Mouse (Mus musculus): ENCODE measurements at regions not wholly inside any gene's neighbourhood (a gene's known extent, or its start where the extent isn't known, plus 50 kb on each side); places are given as distances from the start of the nearest gene placed in this dataset.

DNA sequence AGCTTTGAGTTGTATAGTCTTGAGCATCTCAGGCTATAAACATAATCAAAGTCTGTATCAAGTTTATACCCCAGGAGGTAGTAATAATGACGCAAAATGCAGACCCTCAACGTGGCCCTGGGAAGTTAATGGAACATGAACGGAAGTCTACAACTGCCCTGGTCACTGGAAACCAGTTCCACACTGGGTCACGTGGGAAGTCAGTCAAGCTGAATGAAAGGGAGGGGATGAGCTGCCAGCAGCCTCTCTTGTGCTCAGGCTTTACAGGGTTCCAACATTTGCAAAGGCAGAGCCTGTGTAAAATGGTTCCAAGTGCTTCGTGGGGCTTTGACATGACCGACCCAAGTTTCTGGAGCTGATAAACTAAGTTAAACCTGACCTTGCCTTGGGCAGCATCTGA, 229.4 kb downstream of the Lnpk start:
- DNase-seq, result no peak

DNA sequence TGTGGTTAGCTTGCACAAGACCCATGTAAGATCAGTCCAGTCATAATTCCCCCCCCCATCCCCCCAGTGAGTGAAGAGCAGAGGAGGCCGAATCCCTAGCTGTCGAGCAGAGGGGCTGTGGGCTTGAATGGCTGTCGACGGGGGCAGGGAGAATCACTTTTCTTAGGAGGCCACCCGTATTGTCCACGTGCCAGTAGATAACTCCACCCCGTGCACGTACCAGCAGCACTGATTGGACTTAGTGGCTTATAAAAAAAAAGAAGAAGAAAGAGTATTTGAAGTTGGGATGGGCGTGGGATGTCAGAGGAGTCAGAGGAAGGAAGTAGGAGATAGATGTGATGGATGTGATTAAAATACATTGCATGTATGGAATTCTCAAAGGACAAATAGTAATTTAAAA, 272.9 kb downstream of the Lnpk start:
- no peak for DNase-seq

DNA sequence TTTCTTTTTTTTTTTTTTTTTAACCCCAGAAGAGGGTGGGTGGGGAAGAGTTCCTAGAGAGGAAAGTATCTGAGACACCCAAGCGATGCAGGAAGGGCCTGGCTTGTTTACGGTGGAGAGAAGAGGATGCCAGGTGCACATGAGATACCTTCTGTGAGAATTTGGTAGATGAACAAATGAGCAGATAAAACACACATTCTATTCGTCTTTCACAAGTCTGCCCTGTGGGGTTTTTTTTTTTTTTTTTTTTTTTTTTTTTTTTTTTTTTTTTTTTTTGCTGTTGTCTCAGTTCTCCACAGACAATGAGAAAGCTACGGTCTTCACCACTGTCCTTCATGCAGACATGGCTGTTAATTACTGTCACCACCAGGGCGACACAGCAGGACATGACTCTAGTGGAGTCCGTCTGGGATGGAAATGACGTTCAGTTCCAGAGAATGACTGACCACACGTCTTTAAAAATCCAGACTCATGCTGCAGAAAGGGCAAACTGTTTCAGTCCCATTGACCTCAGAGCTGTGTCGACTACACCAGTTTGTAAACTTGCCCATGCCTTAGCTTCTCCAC, 278.3 kb downstream of the Lnpk start:
- no peak for DNase-seq

DNA sequence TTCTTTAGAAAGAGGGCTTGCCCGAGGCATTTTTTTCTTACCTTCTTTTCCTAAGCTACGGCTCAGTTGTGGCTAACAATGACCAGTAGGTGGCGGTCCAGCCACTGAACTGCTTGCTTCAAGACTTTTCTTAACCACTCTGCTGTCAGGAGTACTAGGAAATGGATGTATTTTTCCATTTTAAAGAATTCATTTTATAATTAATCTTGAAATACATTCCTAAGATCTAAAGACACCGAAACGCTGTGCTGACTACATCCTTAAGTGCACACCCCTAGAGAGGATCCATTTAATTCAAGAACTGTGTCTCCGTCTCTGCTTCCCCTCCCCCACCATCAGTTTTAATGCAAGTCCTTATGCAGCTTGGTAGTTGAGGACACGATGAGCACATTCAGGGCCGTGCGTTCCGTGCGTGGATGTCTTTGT, 278.9 kb downstream of the Lnpk start:
- peak; percentile 38 to 63 for DNase-seq

DNA sequence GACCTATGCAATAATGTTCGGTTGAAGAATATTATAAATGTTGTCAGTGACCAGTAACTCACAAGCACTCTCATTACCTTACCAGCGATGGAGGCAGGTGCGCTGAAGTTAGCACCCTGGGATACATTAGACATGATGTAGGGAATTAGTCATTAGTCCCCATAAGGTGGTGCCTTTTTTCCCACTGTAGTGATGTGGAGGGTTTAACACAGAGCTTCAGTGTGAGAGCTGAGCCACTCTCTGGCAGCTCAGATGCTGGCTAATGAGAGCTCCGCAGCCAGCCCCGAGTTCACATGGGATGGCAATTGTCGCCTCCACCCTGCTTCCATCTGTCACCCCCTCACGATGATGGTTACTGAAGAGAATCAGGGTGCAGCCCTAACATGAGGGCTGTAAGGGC, 286.6 kb downstream of the Lnpk start:
- DNase-seq, result no peak

DNA sequence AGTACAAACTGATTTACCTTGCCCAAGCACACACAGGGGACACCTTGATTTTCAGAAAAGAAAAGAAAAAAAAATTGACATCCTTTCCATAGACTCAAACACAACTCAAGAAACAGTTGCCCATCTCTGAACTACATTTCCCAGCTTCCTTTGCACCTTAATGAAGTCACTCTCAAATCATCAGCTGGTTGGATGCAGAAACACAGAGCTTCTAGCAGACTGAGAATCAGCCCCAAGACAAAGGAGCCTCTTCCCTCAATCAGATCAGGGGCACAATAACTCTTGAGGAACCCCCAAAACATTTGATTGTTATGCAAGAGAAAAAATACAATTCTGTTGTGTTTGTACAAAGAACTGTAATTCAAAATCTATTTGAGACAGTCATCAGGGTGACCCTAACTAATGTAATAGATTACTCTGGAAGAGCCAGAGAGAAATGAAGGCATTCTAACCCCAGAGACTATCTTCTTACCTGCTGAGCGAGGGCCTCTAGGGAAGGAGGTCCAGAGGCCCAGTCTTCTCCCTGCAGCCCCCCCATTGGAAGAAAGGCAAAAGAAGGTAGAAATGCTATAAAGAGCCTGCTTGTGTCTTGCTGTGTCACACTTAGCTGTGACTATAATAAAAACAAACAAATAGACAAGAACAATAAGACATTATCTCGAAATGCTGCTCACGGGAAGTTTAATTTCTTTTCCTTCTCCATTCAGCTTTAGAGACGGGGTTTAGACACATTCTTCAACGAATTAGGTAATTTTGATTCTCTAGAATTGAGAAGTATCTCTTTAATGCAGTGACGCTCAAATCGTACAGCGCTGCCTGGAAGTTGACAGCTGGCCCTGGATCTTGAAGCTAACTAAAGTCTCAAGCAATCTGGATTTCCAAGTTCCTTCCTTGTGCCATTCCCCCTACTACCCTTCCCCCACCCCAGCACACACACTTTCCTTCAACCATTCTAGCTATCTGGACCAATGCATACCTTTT, 287.5 kb downstream of the Lnpk start:
- no peak for DNase-seq

DNA sequence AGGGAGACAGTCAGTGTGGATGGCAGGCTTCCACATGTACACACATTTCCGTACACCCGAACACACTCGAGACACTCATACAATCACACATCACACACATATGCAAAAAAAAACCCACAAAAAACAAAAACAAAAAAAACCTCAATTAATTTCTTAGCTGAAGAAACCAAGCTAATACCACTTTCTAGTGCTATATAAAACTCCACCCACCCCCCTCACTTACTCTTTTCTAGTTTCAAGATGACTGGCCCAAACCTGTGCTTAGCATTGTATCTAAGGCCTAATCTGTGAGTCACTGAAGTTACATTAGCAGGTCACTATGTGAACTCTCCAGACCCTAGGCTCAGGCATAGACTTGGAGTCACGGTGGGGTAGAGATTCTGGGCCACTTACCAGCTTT, 293.6 kb downstream of the Lnpk start:
- DNase-seq, result no peak

DNA sequence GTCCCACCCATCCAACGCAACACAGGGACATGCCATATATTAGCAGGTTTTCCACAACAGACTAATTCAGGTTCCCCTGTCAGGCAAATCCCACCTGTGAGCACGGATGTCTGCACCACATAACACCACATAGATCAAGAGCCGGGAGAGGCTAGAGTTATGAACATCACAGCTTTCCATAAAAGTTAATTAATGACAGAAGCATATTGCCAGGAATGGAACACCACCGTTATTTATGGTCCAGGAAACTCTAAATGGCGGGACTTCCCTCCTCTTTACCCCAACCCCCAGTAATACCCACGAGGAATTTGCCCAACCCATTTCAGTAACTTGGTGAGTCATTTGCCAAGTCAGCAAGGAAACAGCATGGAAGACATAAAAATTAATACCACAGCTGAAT, 314.3 kb downstream of the Lnpk start:
- DNase-seq, result no peak

DNA sequence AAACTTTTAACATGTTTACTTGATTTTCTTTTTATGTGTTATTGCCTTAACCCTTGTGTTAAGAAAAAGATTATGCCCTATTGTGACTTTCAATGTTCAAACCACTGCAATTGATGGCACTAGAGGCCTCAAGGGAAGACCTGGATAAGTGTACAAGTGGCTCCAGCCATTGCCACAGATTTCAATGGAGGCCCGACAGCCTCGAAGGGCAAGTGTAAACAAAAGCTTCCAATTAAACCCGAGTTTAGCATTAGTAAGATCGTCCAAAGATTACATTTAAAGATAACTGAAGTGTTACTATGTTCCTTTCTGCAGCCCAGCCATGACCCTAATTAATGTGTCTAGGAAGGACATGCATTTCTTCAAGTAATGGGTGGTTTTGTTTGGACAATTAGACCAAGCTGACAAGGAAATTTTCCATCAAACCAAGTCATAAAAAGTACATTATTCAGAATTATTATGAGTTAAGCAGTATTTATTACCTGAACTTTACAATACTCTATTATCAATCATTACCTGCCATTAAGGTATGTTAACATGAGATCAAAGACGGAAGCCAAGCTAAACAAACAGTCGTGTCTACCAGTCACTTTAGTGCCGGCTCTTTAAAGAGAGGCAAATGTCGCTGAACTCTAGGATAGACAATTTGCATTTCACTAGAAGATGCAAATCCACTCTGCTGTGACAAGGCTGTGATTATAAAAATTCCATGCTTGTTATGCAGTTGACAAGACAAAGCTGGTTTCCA, 322.0 kb downstream of the Lnpk start:
- DNase-seq, result no peak

DNA sequence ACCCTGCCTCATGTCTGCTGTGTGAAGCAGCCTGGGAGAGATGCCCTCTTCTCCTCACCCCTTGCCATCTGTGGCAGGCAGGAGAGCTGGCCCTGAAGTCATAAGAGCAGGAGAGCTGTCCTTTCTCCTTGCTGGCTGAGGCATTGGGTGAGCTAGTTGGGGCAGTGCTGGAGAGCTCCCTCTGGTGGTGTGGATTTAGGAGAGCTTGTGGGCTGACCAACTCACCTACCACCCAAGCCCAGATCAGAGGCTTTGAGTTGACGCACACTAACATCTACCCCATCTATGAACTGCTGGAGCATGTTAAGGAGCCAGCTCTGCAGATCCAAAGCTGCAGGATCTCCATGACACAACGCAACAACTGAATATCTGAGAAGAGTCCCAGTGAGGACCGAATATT, 331.7 kb downstream of the Lnpk start:
- DNase-seq, result peak in 1 of 2 experiments; percentile 5

DNA sequence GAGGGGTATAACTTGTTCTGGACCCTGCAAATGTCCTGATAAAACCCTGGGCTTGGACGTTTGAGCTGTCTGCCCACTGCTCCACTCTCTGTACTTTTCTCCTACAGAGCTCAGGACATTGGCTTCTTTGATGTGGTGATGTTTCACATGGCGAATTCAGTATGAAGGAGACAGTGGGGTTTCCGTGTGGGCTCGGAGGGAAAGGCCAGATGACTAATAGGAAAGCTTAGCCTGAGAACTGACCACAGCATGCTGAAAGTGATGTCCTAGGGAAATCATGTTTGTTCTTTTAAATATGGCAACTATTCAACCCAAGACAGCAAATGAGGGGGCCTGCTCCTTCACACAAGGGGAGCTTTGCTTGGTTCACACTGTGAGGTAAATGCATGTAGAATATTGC, 332.6 kb downstream of the Lnpk start:
- no peak for DNase-seq

DNA sequence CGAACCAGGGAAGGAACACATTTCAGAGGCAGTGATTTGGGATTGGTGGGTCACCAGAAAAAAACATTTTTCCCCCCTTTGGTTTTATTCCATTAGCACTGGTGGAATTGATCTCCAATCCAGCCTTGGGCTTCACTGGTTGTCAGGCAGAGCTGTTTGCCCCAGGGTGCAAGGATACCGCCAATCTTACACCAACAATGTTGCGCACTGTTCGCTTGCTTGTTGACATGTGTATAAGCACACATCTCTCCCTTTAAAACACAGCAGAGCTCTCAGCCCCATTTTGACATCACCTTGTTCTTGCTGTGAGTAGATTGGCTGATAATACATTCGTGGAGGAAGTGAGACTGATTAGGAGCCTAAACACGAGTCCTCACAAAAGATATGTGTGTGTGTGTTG, 333.1 kb upstream of the Atp5g3 start:
- no peak for DNase-seq

DNA sequence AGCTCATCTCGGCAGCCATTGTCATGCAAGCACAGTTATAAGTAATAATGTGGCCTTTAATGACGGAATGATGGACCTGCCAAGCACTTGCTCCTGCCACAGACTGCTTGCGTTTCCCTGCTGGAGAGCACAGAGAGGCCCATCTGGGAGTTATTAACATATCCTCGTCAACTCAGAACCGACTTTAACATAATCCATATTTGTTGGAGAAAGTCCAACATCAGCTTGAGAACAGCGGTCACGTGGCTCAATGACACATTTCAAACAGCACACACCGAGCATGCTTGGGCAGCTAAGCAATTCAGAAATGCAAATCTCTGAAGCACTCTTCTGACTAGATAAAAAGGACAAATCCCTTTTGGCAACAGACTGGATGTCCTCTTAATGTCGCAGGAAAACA, 332.7 kb upstream of the Atp5g3 start:
- no peak for DNase-seq

DNA sequence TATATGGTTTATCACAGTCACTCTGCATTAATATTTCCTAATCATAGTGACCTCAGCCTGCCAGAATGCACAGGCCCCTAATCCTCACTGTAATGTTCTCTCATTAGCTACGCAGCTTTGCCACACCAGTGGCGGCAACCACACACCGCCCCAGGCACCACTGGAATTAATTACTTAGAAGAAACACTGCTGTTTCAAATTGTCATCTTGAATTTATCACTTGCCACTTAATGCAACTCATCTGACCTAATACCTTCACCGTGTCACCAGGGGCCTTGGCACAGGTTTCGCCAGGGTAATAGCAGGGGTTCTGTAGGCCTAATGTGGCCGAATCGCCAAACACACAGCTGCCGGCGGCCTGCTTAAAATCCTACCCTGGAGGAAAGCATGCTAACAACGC, 328.5 kb upstream of the Atp5g3 start:
- DNase-seq, result no peak

DNA sequence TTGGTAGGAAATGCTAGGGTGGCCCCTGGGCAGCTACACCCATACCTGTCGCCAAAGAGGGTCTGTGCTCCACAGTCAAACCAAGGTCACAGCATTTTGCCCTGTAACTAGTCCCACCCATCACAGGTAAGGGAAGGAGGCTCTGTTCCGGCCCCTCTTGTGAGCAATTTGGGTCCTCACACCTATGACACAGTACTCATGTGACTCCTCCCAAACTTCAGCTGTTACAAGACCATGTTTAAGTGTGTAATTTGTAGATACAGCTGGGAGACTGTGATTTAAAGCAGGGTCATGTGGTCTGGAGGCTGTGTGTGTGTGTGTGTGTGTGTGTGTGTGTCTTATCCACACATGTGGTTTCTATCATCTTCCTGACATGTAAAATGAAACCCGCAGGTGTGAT, 306.3 kb upstream of the Atp5g3 start:
- no peak for DNase-seq

DNA sequence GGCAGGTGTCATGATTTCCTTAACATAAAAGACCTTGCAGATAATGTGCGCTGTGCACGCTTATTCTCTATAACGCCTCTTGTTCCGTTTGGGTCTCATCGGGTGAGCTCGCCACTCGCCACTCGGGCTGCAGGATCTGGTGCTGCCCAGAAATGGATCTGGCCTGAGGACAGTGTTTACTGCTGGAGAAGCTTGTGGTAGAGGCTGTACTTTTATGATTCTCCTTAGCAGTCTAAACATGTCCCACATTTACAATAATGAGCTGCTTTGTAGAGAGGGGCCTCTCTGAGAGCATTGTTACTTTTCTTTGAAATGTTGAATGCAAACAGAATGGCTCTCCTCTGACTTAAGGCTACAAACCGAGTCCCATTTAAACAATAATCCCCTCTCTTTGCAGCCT, 299.1 kb upstream of the Atp5g3 start:
- DNase-seq, result no peak

DNA sequence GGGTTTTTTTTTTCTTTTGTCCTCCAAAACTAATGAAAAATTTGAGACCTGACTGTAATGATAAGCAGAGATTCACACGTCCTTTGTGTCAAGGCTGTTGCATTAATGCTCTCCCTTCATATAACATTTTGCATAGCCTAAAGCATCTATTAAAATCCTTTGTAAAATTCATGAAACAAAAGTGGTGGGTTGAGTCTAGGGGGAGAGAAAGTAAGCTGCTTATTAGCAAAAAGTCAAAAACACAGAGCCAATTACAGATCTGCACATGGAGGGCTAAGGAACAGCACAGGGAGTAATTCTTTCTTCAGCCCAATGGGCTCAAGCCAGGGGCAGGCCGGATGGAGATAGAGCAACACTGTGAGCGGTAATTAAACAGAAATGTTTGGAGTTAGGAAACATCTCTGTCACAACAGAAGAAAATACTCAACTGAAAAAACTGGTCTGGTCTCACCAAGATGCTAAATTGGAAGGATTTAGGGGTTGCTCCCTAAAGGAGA, 298.3 kb upstream of the Atp5g3 start:
- DNase-seq, result no peak

DNA sequence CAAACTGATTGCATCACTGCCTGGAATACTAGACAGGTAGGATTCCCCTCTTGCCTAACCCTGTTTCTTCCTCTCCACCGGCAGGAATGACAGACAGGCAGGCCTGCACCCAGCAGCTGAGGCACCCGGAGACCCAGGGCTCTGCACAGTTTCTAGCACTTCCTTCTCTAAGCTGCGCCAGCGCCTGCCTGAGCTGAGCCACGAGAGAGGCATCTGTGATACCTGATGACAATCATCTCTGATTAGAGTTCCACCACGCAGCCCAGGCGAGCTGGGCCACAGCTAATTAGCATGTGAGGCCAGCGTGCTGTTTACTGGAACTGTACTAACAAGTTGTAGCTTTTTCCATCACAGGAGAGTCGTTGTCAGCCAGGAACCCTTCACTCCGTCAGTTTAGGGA, 296.3 kb upstream of the Atp5g3 start:
- no peak for DNase-seq

DNA sequence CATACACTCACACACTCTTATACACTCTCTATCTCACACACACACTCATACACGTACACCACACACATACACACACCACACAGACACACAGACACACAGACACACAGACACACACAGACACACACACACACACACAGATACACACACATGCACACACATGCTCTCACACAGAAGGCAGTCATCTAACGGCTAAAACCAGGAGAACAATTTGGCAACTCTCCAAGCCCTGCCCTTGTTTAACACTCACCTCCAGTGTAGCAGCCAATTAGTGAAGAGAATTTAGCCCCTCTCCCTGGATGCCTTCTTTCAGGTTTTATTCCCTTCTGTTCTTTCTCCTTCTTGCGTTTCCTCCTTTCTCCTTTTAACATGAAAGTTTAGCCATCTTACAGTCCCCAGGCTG, 291.6 kb upstream of the Atp5g3 start:
- no peak for DNase-seq

DNA sequence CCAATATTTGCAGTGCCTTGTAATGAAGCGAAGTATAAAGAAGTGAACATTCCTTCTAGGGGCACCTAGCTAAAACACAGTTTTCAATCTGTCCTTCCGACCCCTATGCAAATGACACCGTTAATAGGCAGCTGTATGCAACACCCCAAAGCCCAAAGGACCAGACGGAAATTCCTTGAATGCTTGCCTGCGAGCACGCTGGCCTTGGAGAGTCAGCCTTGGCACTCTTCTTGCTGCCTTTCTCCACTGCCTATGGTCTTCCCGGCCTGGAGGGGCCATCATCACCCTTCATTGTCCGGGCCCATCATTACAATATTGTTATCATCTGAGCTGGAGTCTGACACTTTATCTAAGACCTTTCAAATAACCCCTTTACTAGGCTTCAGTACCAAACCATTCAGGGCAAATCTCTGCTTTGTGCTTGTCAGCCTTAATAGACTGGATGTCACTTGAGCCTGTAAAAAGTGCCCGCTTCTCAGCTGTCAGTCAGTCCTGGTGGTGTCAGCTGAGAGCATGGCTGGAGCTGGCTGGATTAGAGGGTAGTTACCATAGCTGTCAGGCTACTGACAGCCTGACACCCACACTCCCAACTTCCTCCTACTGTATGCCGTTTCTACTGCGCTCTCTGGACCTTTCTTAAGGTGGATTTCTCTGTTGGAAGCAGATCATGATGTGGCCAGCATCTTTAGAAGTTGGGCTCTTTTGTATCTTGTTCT, 290.6 kb upstream of the Atp5g3 start:
- DNase-seq, result no peak

DNA sequence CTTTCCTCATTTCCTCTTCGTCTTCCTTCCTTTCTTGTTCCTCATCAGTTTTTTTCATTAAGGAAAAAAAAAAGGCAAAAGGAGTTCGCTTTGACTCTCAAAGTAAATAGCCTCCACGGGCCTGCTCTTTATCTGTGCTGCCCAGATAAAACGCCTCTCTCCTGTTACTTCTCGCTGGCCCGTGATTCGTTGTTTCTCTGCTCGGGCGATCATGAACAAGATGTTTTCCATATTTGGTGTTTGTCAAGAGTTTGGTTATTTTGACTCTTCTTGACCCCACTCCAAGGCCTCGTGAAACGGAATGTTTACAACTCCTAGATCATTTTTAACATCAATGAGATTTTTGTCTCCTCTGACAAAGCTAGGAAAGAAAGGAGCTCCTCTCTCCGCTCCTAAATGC, 288.4 kb upstream of the Atp5g3 start:
- DNase-seq, result no peak

DNA sequence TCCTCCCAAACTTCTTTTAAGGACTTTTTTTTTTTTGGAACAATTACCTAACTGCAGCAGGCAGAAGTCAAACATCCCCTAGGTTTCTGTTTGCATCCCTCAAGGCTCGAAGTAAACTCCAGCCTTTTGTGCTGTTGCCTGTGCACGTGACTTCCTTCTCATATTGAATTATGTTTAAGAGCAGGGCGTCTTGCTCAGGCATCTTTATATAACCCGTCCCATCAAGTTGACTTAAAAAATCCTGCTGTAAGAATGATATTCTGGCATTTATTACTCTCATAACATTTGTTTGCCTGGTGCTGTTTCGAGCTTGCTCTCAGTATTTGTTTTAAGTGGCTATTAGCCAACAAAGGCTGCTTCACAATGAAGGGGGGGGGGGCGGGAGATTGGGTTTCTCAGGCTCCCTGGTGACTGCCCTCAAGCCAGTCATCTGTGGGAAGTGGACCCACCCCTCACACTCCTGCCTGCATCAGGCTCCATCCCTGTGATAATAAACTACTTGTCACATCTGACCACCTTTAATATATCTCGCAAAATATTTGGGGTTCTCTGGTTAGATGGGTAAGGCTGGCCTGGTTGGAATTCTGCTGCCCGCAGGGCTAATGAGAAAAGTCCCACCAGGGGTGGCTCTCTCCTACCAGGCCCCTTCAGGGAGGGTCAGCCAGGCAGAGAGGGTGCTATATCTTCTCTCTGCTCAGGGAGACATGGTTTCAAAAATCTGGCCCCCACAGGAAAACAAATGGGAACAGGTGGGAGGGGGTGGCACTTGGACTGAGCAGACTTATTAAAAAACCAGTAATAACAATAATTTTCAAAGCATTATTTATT, 277.1 kb upstream of the Atp5g3 start:
- no peak for DNase-seq
